Mouse (Mus musculus) megakaryocyte, adult 5-6 weeks (primary cell): ENCODE data around the gene Lztr1. TPM values are rescaled to one million over a fixed set of nuclear protein-coding genes. Genes with fewer than 3 reads are reported as not detected.
A peak's percentile ranks its signal among the peaks of the same experiment; 100 is the strongest.

ENCODE experiments used
- ATAC-seq: 2 replicates; pipeline ENCODE4 v1.8.0; 2016; ENCODE audit warnings: mild to moderate bottlenecking, inconsistent platforms; ENCODE audit not compliant: poor library complexity, severe bottlenecking
- total RNA-seq, 2 experiments: library from RNA; stranded (forward) in 1 of 2; stranded (reverse) in 1 of 2; fragments of 153-499, 151-499 nt in 1 of 2; fragments of 221-1000, 200-1000 nt in 1 of 2; gene quantifications; 2 replicates each; pipeline versions ENCODE4 v1.2.3 to v1.2.4; 2015 to 2017

Gene Lztr1
- total RNA-seq (2015) (19.2 and 27.7 TPM in 2 replicates), total RNA-seq (2017) (38.1 and 49.8 TPM in 2 replicates)

GRCm38 (mm10) chr16:17508546-17509239 is at the start of gene Lztr1:
Gene Lztr1, plus strand, starts transcription at chr16:17508688.
- ATAC-seq, result peak; percentile 98

- peak; percentile 75 for ATAC-seq
Measured at GRCm38 (mm10) chr16:17460254-17460653, 48.2 kb upstream of the Lztr1 start.

- ATAC-seq, result no peak
Measured at GRCm38 (mm10) chr16:17461596-17461995, 46.9 kb upstream of the Lztr1 start.

- no peak for ATAC-seq
Measured at GRCm38 (mm10) chr16:17463184-17463583, 45.3 kb upstream of the Lztr1 start.

GRCm38 (mm10) chr16:17466875-17467663 is 41.4 kb upstream of the Lztr1 start:
- ATAC-seq, result no peak

- no peak for ATAC-seq
Measured at GRCm38 (mm10) chr16:17472498-17472897, 36.0 kb upstream of the Lztr1 start.

GRCm38 (mm10) chr16:17474091-17474490 is 34.4 kb upstream of the Lztr1 start:
- ATAC-seq, result no peak

- ATAC-seq, result no peak
Measured at GRCm38 (mm10) chr16:17474761-17475160, 33.7 kb upstream of the Lztr1 start.

GRCm38 (mm10) chr16:17475326-17475725 is 33.2 kb upstream of the Lztr1 start:
- ATAC-seq, result no peak

GRCm38 (mm10) chr16:17478331-17478943 is 30.1 kb upstream of the Lztr1 start:
- no peak for ATAC-seq

GRCm38 (mm10) chr16:17481465-17481864 is 27.0 kb upstream of the Lztr1 start:
- no peak for ATAC-seq

GRCm38 (mm10) chr16:17486505-17486904 is 22.0 kb upstream of the Lztr1 start:
- no peak for ATAC-seq

- no peak for ATAC-seq
Measured at GRCm38 (mm10) chr16:17488478-17489468, 19.7 kb upstream of the Lztr1 start.

- peak; percentile 40 for ATAC-seq
Measured at GRCm38 (mm10) chr16:17489469-17490111, 18.9 kb upstream of the Lztr1 start, which contains the start of gene Aifm3. Gene Aifm3, plus strand, starts transcription at chr16:17489611.

- ATAC-seq, result no peak
Measured at GRCm38 (mm10) chr16:17491154-17491553, 17.3 kb upstream of the Lztr1 start.

GRCm38 (mm10) chr16:17491896-17492561 is 16.5 kb upstream of the Lztr1 start:
- ATAC-seq, result peak; percentile 75

GRCm38 (mm10) chr16:17496499-17497305 is 11.8 kb upstream of the Lztr1 start:
- no peak for ATAC-seq

GRCm38 (mm10) chr16:17499249-17499883 is 9.1 kb upstream of the Lztr1 start:
- no peak for ATAC-seq
